Mouse (Mus musculus) adrenal gland, postnatal 10 days (tissue): ENCODE measurements around the gene Olfr212. TPM values are rescaled to one million over a fixed set of nuclear protein-coding genes. Genes with fewer than 3 reads are reported as not detected.
A peak's percentile ranks its signal among the peaks of the same experiment; 100 is the strongest.
"Not testable (repeated sequence)": the region's sequence is repeated elsewhere in the genome, so short reads cannot be mapped to it uniquely, and the experiment has no call there.

Experiments used
- DNase-seq: peaks from one replicate; pipeline ENCODE4 v3.0.0; 2021; ENCODE audit warnings: mixed read lengths
- long read RNA-seq, 2 experiments: library from polyadenylated mRNA; stranded (forward); transcript quantifications; one replicate each; pipeline ENCODE4 v2.0.0; 2021
- total RNA-seq, 2 experiments: library from RNA; stranded (reverse); gene quantifications; 2 replicates each; pipeline ENCODE4 v1.2.3; 2021

The Olfr212 gene
- not detected for total RNA-seq
- long read RNA-seq, experiment 1: 0 reads
- long read RNA-seq, experiment 2: 0 reads

GRCm38 (mm10) chr6:116506302-116507003 is at the start of gene Olfr212:
TSS of gene Olfr212 (plus strand) at chr6:116506516.
- DNase-seq: not testable (repeated sequence)

DNA sequence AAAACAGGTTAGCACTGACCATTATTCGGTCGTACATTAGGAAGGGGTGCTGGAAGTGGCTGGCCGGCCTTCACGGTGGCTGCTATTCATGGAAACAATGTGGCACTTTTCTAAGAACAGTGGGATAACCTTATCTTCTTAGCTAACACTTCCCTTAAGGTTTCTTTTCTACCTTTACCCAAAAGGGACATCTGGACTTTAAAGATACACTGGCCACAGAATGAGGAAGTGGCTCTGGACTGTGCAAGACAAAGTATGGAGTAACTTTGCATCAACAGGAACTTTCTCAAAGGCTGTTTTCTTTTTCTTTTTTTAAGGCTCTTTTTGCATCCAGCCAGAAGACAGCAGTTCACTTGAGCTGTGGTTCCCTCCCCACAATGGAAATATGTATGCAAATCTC is 47.6 kb upstream of the Olfr212 start:
- no peak for DNase-seq

GRCm38 (mm10) chr6:116459232-116459631 is 47.1 kb upstream of the Olfr212 start:
- no peak for DNase-seq

DNA sequence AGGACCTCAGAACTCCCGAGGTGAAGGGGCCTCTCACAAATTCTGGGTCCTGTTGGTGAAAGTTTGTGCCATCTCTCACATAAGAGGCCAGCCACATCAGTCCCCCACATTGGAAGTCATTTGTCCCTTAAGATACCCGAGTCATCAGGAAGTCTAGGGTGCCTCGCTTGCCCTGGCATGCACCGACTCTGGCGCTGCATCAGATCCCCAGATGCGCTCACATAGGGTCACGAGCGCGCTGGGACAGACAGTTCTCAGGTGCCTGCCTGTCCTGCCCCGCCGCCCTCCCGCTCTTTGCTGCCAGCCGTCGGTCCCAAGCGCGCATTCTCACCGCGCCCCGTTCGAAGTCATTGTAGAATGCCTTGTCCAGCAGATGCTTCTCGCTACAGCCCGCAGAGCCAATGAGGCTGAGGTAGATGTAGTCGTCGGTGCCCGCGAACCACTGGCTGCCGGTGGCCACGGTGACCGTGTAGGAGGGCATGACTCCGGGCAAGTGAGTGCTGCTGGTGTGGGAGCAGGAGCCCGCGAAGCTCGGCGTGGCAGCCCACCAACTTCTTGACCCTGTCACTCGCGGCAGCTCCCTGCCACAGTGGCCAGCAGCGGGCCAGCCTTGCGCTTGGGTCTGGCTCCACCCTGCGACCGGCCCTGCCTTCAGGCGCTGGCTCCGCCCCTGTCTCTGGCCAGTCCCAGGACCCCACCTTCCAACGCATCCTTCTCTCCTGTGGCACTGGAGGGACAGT is 45.6 kb upstream of the Olfr212 start, which contains the start of gene Alox5:
Gene Alox5 (minus strand): TSS at position 635 of the 740 bp plus-strand sequence.
- peak; percentile 29 for DNase-seq

GRCm38 (mm10) chr6:116468081-116468480 is 38.2 kb upstream of the Olfr212 start:
- DNase-seq: no peak

- no peak for DNase-seq
These were observed 21.2 kb upstream of the Olfr212 start for GRCm38 (mm10) chr6:116485081-116485480.

DNA sequence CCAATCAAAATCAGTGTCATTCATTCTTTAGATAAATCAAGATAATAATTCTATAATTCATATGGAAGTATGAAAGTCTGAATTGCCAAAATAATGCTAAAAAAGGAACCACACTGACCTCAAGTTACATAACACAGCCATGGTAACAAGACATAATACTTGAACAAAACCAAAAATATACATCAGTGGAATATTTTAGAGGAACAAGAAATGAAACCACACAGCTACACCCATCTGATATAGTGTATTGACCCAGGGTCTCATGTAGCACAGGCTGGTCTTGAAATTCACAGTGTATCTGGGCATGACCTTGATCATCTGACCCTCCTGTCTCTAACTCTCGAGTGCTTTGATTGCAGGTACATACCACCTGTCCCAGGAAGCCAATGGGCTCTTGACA is 19.5 kb upstream of the Olfr212 start:
- no peak for DNase-seq

GRCm38 (mm10) chr6:116488791-116489190 is 17.5 kb upstream of the Olfr212 start, which contains the start of gene Olfr211:
TSS of gene Olfr211 (plus strand) at chr6:116489091.
- DNase-seq: no peak

DNA sequence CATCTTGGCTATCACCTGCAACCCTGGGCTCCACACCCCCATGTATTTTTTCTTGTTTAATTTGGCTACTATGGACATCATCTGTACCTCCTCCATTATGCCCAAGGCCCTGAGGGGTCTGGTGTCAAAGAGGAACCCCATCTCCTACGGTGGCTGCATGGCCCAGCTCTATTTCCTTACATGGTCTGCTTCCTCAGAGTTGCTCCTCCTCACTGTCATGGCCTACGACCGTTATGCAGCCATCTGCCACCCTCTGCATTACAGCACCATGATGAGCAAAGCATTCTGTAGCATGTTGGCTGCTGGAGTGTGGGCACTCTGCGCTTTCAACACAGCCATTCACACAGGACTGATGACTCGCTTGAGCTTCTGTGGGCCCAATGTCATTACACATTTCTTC is 12.6 kb upstream of the Olfr212 start:
- DNase-seq: no peak

- no peak for DNase-seq
These were observed 10.4 kb upstream of the Olfr212 start for GRCm38 (mm10) chr6:116495960-116496359.

DNA sequence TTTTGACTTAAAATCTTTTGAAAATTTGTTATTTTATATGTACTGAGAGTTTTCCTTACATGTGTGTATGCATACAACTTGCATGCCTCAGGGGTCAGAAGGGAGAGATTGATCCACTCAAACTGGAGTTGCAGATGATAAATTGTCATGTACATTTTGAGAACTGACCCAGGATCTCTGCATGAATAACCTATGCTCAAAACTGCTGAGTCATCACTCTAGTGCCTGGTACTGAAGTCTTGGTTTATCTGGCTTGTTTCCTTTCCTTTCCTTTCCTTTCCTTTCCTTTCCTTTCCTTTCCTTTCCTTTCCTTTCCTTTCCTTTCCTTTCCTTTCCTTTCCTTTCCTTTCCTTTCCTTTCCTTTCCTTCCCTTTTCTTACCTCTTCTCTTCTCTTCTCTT is 8.5 kb downstream of the Olfr212 start:
- DNase-seq: no peak

DNA sequence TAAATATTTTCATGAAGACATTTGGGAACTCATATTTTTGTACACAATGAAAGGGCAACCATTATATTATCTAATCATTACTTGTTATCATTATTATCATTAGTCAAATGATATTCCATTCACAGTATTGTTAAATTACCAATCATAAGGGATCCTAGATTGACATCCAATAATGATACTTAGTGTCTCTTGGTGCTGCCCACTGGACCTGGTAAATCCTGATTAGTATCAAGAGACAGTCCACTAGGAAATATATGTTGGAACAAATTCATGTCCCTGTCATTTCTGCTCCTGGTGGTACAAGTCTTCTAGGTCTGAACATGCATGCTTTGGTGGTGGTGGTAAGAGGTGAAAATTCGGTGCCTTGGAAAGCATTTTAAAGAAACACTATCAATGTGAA is 31.8 kb downstream of the Olfr212 start, which contains the start of gene Olfr213:
Gene Olfr213 (plus strand): TSS at position 301 of the 400 bp plus-strand sequence.
- no peak for DNase-seq

DNA sequence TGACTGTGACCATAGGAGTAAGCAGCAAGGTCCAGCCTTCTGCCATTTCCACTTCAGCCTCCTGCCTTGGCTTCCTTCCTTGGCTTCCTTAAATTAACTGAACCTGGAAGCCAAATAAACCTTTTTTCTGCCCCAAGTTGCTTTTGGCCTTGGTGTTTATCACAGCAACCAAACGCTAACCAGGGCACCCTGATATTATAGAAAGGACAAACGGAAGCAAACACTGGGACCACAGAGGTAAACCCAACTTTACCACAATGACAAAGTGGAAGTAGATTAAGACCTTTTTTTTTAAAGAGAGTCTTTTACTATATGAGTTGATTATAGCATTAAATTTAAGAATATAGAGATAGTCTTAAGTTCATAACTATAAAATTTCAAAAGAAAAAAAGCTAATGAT is 36.2 kb downstream of the Olfr212 start:
- DNase-seq: no peak

DNA sequence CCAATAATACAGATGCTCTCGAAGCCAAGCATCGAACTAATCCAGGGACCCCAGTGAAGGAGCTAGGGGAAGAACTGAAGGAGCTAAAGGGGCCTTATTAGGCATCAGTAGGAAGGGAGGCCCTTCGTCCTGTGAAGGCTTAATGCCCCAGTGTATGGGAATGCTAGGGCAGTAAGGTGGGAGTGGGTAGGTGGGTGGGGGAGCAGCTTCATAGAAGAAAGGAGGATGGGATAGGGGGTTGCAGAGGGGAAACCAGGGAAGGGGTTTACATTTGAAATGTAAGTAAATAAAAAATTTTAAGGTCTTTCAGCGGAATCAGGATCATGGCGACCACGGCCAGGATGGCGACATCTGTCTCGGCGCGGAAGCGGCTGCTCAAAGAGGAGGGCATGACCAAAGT is 44.5 kb downstream of the Olfr212 start, which contains the start of gene Gm5580:
Gene Gm5580 (plus strand): TSS at position 301 of the 400 bp plus-strand sequence.
- DNase-seq: not testable (repeated sequence)

DNA sequence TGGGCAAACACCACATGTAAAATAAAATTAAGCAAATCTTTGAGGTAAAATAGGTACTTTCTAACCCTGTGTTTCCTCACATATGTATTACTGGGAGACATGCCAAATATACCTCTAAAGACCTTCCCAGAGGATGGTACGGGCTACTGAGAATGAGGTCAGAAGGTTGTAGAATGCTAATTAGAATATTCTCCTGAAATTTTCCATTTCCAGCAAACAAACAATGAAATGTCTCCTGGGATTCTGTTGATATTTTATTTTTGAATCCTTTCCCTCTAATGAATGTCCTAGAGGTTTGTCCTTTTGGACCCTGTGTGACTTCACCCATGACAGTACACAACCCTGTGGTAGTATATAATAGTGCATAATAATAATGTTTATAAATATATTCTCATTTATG is 47.6 kb downstream of the Olfr212 start, which contains the start of gene Olfr214:
Gene Olfr214 (plus strand): TSS at position 301 of the 400 bp plus-strand sequence.
- DNase-seq: no peak

- no peak for DNase-seq
These were observed 48.6 kb downstream of the Olfr212 start for GRCm38 (mm10) chr6:116554952-116555351.

Other genes starting within 250 kb of the Olfr212 start
- gene Zfand4, start 242.3 kb upstream of the Olfr212 start, total RNA-seq: 1 to 10 TPM; 5.0 to 5.5 TPM
- 10 to 100 TPM; 50.7 to 67.1 TPM for gene March8, start 168.5 kb upstream of the Olfr212 start, total RNA-seq
- 1 to 10 TPM; 2.1 TPM for gene Alox5, start 45.3 kb upstream of the Olfr212 start, total RNA-seq
- gene Olfr211, start 17.4 kb upstream of the Olfr212 start, total RNA-seq: not detected
- gene Olfr213, start 31.9 kb downstream of the Olfr212 start, total RNA-seq: not detected
- 1 to 10 TPM; 2.6 to 4.9 TPM for gene Gm5580, start 44.6 kb downstream of the Olfr212 start, total RNA-seq
- not detected for gene Olfr214, start 47.7 kb downstream of the Olfr212 start, total RNA-seq
- gene Olfr215, start 77.7 kb downstream of the Olfr212 start, total RNA-seq: not detected
- 10 to 100 TPM; 26.2 to 27.4 TPM for gene Zfp422, start 122.5 kb downstream of the Olfr212 start, total RNA-seq
- 100 to 1,000 TPM in 1 of 2 experiments, 10 to 100 TPM in 1; 27.8 to 111 TPM for gene Depp1, start 144.1 kb downstream of the Olfr212 start, total RNA-seq
- 1 to 10 TPM; 6.0 to 6.3 TPM for gene Rassf4, start 167.4 kb downstream of the Olfr212 start, total RNA-seq
- gene Tmem72, start 210.4 kb downstream of the Olfr212 start, total RNA-seq: under 1 TPM; 0.09 to 0.33 TPM